Mouse (Mus musculus): ENCODE data around the gene Plekhb2.

DNA sequence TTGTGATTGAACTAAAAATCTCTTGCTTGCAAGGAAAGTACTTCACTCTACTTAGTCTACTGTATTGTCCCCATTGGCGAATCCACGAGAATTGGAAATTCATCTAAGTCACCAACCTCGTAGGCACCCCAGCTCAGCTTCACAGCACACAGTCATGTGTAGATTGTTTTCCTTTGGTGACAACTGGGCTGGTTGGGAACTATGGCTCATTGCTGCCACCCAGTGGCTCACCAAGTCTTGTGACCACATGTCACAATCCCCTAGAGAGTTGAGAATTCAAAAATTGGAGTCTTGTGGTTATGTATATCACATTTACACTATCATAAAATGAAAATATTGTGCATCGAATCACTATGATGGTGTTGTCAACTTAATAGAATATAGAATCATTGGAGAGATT is 47.1 kb downstream of the Plekhb2 start:
- no peak for TF ChIP-seq CTCF (IDR thresholded peaks at IDR 0.05; ENCODE audit: low read depth, low read length)
- TF ChIP-seq TAL1 (conservative IDR thresholded peaks at IDR 0.05; ENCODE audit: low read depth, low read length): no peak

Data from G1E (cell line).